Mouse (Mus musculus) G1E-ER4 (cell line): ENCODE measurements around the gene Gm49322. TPM values are rescaled to one million over a fixed set of nuclear protein-coding genes. Genes with fewer than 3 reads are reported as not detected.
"Not testable (repeated sequence)": the region's sequence is repeated elsewhere in the genome, so short reads cannot be mapped to it uniquely, and the experiment has no call there.

Experiments used
- GATA1 ChIP-seq: IDR thresholded peaks from one replicate; pipeline ENCODE4 v1.8.0; 2012; ENCODE audit warnings: low read length, inconsistent platforms
- polyA plus RNA-seq: library from polyadenylated mRNA; stranded (reverse); fragments of >175 nt; gene quantifications from 2 replicates; pipeline ENCODE4 v1.2.3, GENCODE M21; 2012

Gene Gm49322
- 2.0 and 3.1 TPM in 2 replicates for polyA plus RNA-seq

- TF ChIP-seq GATA1, result not testable (repeated sequence)
Observed at GRCm38 (mm10) chr10:80605721-80606120, at the start of gene Gm49322. Gm49322 (plus strand) TSS chr10:80606021.

GRCm38 (mm10) chr10:80557346-80557965, 48.4 kb upstream of the Gm49322 start:
- TF ChIP-seq GATA1, result no peak

GRCm38 (mm10) chr10:80559431-80559830, 46.4 kb upstream of the Gm49322 start:
- TF ChIP-seq GATA1, result no peak

- TF ChIP-seq GATA1, result no peak
Observed at GRCm38 (mm10) chr10:80560621-80561020, 45.2 kb upstream of the Gm49322 start.

GRCm38 (mm10) chr10:80561116-80561944, 44.5 kb upstream of the Gm49322 start, which contains the start of gene Rexo1:
Rexo1 (minus strand) TSS chr10:80561560.
- no peak for TF ChIP-seq GATA1

- no peak for TF ChIP-seq GATA1
Observed at GRCm38 (mm10) chr10:80566375-80567092, 39.3 kb upstream of the Gm49322 start.

- no peak for TF ChIP-seq GATA1
Observed at GRCm38 (mm10) chr10:80568876-80569275, 36.9 kb upstream of the Gm49322 start.

- no peak for TF ChIP-seq GATA1
Observed at GRCm38 (mm10) chr10:80569664-80570066, 36.2 kb upstream of the Gm49322 start.

- TF ChIP-seq GATA1, result no peak
Observed at GRCm38 (mm10) chr10:80570419-80570818, 35.4 kb upstream of the Gm49322 start.

GRCm38 (mm10) chr10:80570871-80571836, 34.7 kb upstream of the Gm49322 start:
- TF ChIP-seq GATA1, result no peak

- peak; percentile 56 for TF ChIP-seq GATA1
Observed at GRCm38 (mm10) chr10:80572477-80572876, 33.3 kb upstream of the Gm49322 start.

GRCm38 (mm10) chr10:80573944-80574343, 31.9 kb upstream of the Gm49322 start:
- TF ChIP-seq GATA1, result no peak

GRCm38 (mm10) chr10:80574896-80575295, 30.9 kb upstream of the Gm49322 start:
- TF ChIP-seq GATA1, result no peak

- no peak for TF ChIP-seq GATA1
Observed at GRCm38 (mm10) chr10:80575925-80576324, 29.9 kb upstream of the Gm49322 start.
